Mouse (Mus musculus) liver, postnatal 0 days (tissue): ENCODE data around the gene Zfp704.

ENCODE experiments used
- CTCF ChIP-seq: sonication (generic); IDR thresholded peaks from 2 replicates; pipeline ENCODE4 v1.5.1; 2016; ENCODE audit warnings: antibody characterized with exemption, low read depth
- EP300 ChIP-seq: IDR thresholded peaks from 2 replicates; pipeline ENCODE4 v1.6.1; 2016; ENCODE audit warnings: antibody characterized with exemption, low read depth, mild to moderate bottlenecking

- TF ChIP-seq CTCF (no peak), EP300 (no peak)
Measured at GRCm38 (mm10) chr3:9443981-9444380, 165.9 kb downstream of the Zfp704 start.
